Mouse (Mus musculus) liver, adult 10 weeks (tissue): ENCODE results near the gene Zfp2. TPM values are rescaled to one million over a fixed set of nuclear protein-coding genes. Genes with fewer than 3 reads are reported as not detected.

Experiments used
- polyA plus RNA-seq: library from polyadenylated mRNA; stranded (reverse); fragments of 350-450 nt; fragmentation: Illumina TruSeq; extraction: RNeasy Lipid Tissue Mini Kit (QIAGEN cat#74804); gene quantifications from one replicate; pipeline ENCODE4 v1.2.3, GENCODE M21; 2014; ENCODE audit warnings: low read depth, low replicate concordance

Gene Zfp2
- polyA plus RNA-seq, result 10.5 TPM

DNA sequence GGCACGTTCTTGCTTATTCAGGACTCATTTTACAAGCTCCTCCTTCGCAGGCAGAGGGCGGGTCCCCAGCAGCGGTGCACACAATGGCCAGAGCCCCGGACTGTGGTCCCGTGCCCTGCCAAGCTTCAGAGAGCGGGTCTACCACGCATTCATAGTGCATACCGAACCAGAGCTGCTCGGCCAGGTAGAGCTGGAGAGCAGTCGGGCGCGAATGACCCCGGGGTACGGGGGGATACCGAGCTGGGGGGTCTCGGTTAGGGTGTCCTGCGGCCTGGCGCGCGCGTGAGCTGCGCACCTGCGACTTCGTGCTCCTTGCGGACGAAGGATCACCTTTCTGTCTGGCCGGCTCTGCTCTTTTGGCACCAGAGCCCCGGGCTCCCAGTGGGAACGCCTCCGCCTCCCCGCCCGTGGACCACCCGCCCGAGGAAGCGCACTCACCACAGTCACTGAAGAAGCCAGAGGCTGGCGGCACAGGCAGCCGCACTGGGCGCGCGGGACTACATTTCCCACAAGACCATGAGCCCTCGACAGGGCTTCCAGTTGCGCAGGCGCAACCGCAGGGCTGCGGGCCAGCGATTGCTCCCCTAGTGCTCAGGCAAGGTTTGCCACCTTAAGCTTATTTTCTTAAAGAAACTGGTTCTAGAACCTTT lies at the start of gene Zfp2:
Gene Zfp2, minus strand, starts transcription at position 495 of the 650 bp plus-strand sequence.

DNA sequence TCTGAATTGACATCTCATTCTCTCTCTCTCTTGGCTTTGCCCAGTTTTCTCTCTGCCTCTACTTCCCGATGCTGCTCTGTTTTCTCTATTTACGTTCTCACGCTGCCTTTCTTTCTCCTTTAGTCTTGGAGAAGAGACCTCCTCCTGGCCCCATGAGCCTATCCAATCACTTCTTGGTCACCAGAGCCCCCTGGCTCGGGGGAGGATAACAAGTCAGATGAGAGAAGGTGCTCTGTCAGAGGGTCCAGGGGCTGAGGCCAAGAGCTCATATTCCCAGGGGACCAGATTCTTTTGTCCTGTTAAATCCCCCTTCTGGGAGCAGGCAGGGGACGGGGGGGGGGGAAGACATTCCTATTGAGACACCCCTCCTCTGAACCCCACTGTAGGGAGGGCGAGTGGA lies 37.7 kb upstream of the Zfp2 start, which contains the start of gene Prop1:
Gene Prop1, minus strand, starts transcription at position 101 of the 400 bp plus-strand sequence.

DNA sequence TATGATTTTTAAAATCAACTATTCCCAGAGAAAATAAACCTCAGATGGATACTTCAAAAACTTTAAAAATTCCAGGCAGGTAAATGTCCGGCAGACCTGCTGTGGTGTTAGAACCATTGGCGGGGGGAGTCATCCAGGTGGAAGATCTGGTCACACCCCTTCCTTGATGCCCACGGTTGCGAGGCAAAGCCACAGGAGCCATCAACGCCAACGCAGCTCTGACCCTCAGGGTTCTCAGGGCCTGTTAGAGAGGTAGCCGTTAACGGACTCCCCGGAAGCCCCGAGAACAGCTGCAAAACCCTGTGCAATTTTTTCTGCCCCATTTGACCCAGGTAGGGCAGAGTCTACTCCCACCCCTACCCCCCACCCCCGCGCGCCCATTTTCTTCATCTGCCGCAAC lies 27.5 kb upstream of the Zfp2 start, which contains the start of gene 4933414I15Rik:
Gene 4933414I15Rik, minus strand, starts transcription at position 260 of the 400 bp plus-strand sequence.

DNA sequence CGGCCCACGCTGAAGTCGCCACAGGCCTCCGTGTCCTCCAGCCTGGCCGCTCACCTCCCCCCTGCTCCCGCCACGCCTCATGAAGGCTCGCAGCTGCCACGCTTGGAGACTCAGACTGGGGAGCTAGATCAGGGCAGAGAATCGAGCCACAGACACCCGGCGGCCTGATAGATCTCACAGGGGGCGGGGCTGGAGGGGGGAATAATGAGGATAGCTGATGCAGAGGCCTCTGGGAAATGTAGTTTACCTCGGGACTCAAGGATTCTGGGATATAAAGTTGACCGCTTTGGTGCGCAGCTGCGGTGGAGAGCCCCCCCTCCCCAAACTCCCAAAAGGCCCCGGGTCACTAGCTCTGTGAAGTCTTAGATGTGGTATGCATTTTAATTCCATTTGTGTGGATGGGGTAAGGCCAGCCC lies 15.5 kb upstream of the Zfp2 start, which contains the start of gene Zfp354b:
Gene Zfp354b, minus strand, starts transcription at position 183 of the 416 bp plus-strand sequence.

DNA sequence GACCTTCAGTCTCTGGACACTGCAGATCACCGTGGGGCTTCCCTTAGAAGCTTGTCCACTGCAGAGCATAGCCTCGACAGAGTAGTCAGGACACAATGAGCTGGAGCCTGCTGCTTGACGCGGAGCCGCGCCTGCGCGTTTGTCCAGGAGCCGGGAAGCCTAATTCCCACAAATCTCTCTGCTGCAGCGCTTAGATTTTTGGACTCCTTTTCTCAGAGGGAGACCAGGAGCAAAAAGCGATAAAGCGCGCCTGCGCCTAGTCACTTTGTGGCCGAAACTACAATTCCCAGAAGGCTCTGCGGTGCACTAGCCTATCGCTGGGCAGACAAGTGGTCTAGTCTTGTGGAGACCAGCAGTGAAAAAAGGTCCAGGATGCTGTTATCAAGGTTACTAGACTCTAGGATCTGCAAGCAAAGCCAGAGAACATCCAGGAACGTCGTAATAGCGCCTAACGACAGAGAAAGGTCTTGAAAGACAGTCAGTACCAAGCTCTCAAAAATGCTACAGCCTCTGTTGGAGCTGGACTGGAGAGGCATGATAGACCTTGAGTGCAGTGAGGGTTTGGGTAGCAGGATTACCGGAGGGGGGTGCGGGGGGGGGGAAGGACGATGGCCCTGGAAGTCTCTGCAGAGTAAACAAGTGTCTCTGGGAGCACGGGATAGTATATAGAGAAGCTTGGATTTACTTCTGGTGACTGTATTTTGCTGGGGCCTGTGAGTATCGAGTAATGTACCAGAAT lies 28.4 kb downstream of the Zfp2 start, which contains the start of gene Zfp454:
Gene Zfp454, minus strand, starts transcription at position 262 of the 739 bp plus-strand sequence.

DNA sequence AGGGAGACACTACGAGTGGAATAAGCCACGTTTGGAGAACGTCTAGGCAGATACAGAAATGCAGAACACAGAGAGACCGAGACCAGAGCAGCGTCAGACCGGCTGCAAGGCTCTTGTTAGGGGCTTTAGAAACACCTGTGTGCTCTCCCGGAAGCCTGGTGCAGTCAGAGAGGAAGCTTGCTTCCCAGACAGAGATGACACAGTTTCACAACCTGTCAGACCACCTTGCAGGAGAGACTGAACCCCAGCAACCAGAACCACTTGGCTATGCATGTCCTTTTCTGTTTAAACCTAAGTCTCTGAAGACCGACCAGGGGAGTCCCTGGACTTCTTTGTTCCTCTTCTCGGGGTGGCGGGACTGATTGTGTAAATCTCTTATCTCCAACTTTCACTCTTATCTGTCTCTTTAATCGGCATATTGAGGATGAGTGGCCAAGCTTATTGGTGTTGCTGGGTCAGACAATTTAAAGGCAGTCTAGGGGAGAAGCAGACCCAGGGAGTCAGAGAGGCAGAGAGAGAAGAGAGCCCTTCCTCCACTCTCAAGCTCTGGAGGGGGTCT lies 65.7 kb downstream of the Zfp2 start, which contains the start of gene Grm6:
Gene Grm6, plus strand, starts transcription at position 509 of the 559 bp plus-strand sequence.

Other genes with a start within 250 kb of the Zfp2 start
- gene Zfp354c, start 88.4 kb downstream of the Zfp2 start, polyA plus RNA-seq, result 0.72 TPM
- 0.50 TPM for gene Zfp879, start 74.6 kb downstream of the Zfp2 start, polyA plus RNA-seq
- gene Grm6, start 65.5 kb downstream of the Zfp2 start, polyA plus RNA-seq, result not detected
- 1.6 TPM for gene Zfp454, start 28.5 kb downstream of the Zfp2 start, polyA plus RNA-seq
- gene Zfp354b, start 15.5 kb upstream of the Zfp2 start, polyA plus RNA-seq, result 4.4 TPM
- gene 4933414I15Rik, start 27.6 kb upstream of the Zfp2 start, polyA plus RNA-seq, result not detected
- not detected for gene Prop1, start 37.6 kb upstream of the Zfp2 start, polyA plus RNA-seq
- gene Olfr1378, start 50.4 kb upstream of the Zfp2 start, polyA plus RNA-seq, result not detected
- not detected for gene Olfr1377, start 65.8 kb upstream of the Zfp2 start, polyA plus RNA-seq
- not detected for gene Olfr51, start 87.4 kb upstream of the Zfp2 start, polyA plus RNA-seq
- not detected for gene Olfr54, start 98.1 kb upstream of the Zfp2 start, polyA plus RNA-seq
- gene Olfr1375, start 131.9 kb upstream of the Zfp2 start, polyA plus RNA-seq, result not detected
- 10.1 TPM for gene Zfp354a, start 143.1 kb upstream of the Zfp2 start, polyA plus RNA-seq